Mouse (Mus musculus): Measurements from ENCODE around the gene Tsga10ip. TPM values are rescaled to one million over a fixed set of nuclear protein-coding genes. Genes with fewer than 3 reads are reported as not detected.
"Not testable (repeated sequence)": the region's sequence is repeated elsewhere in the genome, so short reads cannot be mapped to it uniquely, and the experiment has no call there.

The Tsga10ip gene
- polyA plus RNA-seq, 1 experiment from 2014 or later: not detected

- Histone ChIP-seq H3K4me3 (replicated peaks) (no peak overlapping the region), H3K9me3 (no peaks in the 10 kb centered on the region), H3K36me3 (replicated peaks) (peaks cover 70% of the 10 kb centered on the region), H3K27me3 (no peaks in the 10 kb centered on the region), H3K4me2 (no peak overlapping the region), H3K4me1 (no peaks in the 10 kb centered on the region), H3K9ac (no peak overlapping the region), H3K27ac (no peak overlapping the region)
- 85% methylated on average over 4 of the region's 4 CpGs for WGBS
- ATAC-seq (ENCODE audit: low FRiP score): no peak
These were observed 28.1 kb downstream of the Tsga10ip start for GRCm38 (mm10) chr19:5374177-5374576.

DNA sequence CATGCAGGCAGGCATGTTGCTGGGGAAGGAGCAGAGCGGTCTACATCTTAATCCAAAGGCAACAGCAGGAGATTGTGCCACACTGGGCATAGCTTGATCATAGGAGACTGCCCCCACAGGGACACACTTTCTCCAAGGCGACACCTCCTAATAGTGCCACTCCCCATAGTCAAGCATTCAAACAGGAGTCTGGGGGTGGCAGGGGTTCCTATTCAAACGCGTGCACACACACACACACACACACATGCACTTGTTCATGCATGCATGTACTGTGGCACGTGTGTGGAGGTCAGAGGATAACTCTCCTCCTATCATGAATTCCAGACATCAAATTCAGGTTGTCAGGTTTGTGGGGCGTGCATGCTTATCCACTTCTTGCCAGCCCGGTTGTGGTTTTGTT, 29.6 kb downstream of the Tsga10ip start:
- Histone ChIP-seq H3K27ac (no peak overlapping the region), H3K9ac (no peak overlapping the region), H3K9me3 (no peaks in the 10 kb centered on the region), H3K4me1 (peaks cover 9% of the 10 kb centered on the region), H3K27me3 (no peaks in the 10 kb centered on the region), H3K4me2 (no peak overlapping the region), H3K4me3 (replicated peaks) (no peak overlapping the region), H3K36me3 (replicated peaks) (peaks cover 67% of the 10 kb centered on the region)
- WGBS: 91% methylated on average over 7 of the region's 7 CpGs
- no peak for ATAC-seq (ENCODE audit: low FRiP score)

DNA sequence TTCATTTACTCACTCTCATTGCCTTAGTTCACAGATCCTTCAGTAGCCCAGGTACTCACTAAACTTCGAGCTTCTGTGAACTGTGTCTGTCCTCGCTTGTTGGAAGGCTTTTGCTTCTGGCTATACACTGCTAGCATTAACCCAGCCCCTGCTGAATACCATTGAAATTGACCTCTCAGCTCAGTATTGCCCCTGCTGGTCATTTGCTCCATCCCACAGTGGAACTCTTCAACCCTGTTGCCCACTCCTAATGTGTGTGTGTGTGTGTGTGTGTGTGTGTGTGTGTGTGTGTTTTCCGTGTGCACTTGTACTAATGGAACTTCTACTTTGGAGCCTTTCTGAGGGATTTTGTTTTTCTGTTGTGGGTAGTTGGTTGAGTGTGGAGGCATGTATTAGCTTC, 31.4 kb downstream of the Tsga10ip start:
- 91% methylated on average over 3 of the region's 3 CpGs for WGBS
- Histone ChIP-seq H3K4me3 (replicated peaks) (no peak overlapping the region), H3K4me1 (peaks cover 14% of the 10 kb centered on the region), H3K9me3 (no peaks in the 10 kb centered on the region), H3K27ac (no peak overlapping the region), H3K4me2 (no peak overlapping the region), H3K9ac (no peak overlapping the region), H3K36me3 (replicated peaks) (peaks cover 57% of the 10 kb centered on the region), H3K27me3 (no peaks in the 10 kb centered on the region)
- no peak for ATAC-seq (ENCODE audit: low FRiP score)

GRCm38 (mm10) chr19:5367455-5367854, 34.9 kb downstream of the Tsga10ip start:
- no peaks in the 10 kb centered on the region for H3K27me3 ChIP-seq
- peaks cover 24% of the 10 kb centered on the region for H3K4me1 ChIP-seq
- peak overlapping the region; percentile 83 for H3K9ac ChIP-seq
- no peaks in the 10 kb centered on the region for H3K9me3 ChIP-seq
- H3K4me2 ChIP-seq: peak overlapping the region; percentile 67
- WGBS: 13% methylated on average over 11 of the region's 11 CpGs
- H3K27ac ChIP-seq: no peak overlapping the region
- ATAC-seq (ENCODE audit: low FRiP score): no peak
- H3K4me3 ChIP-seq (replicated peaks): peak overlapping the region; percentile 82
- H3K36me3 ChIP-seq (replicated peaks): peaks cover 63% of the 10 kb centered on the region

GRCm38 (mm10) chr19:5367053-5367359, 35.3 kb downstream of the Tsga10ip start, which contains the start of gene Banf1:
Gene Banf1 (minus strand): TSS chr19:5367168.
- Histone ChIP-seq H3K27me3 (no peaks in the 10 kb centered on the region), H3K4me3 (replicated peaks) (peak within 1 kb of the TSS; percentile 82), H3K36me3 (replicated peaks) (peaks cover 59% of the 10 kb centered on the region), H3K4me2 (peak within 1 kb of the TSS; percentile 67), H3K4me1 (peaks cover 24% of the 10 kb centered on the region), H3K27ac (peak within 1 kb of the TSS; percentile 95), H3K9ac (peak within 1 kb of the TSS; percentile 83), H3K9me3 (no peaks in the 10 kb centered on the region)
- ATAC-seq (ENCODE audit: low FRiP score): no peak; the same call in 1 of the 2 replicates
- under 1% methylated on average over 33 of the region's 33 CpGs for WGBS

DNA sequence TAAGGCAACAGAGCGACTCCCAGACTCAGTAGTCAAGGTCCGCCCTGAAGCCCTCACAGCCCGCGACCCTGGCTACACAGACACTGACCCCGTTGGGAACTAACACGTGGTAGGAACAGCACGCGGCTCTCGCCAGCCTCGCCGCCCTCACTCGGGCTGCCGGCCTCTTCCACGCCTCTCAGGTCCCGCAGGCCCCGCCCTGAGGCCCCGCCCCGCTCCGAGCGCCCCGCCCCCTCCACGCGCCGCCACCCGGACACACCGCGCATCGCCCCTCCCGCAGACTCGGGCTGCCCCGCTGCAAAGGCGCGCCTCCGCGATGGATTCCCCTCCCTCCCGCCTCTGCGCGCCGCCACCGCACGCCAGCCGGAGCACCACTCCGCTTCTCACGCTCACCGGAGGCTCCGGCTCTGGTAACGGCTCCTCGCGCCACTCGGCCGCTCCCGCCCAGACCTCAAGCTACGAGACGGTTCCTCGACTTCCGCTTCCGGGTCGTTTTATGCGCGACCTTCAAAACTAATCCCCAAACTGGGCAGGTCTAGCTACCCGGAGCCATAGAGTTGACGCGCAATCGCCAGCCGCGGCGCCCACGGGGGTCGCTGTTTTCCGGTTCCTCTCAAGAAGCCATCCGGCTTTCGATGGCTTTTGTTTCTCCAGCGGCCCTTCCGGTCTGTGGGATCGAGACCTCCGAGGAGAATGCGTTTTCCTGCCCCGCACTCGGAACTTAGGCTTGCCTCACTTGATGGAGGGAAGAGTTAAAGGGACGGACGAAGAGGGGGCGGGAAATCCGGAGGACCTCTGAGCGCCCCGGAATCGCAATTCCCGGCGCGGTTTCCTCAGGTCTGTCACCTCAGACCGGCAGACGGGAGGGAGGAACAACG, 35.9 kb downstream of the Tsga10ip start, which contains the start of gene Eif1ad:
Gene Eif1ad, plus strand, starts transcription at position 567 of the 878 bp plus-strand sequence.
- H3K27ac ChIP-seq: peak within 1 kb of the TSS; percentile 95
- peak within 1 kb of the TSS; percentile 83 for H3K9ac ChIP-seq
- peaks cover 24% of the 10 kb centered on the region for H3K4me1 ChIP-seq
- ATAC-seq (ENCODE audit: low FRiP score): peak; percentile 95
- H3K27me3 ChIP-seq: no peaks in the 10 kb centered on the region
- peaks cover 53% of the 10 kb centered on the region for H3K36me3 ChIP-seq (replicated peaks)
- WGBS: under 1% methylated on average over 92 of the region's 92 CpGs
- peak within 1 kb of the TSS; percentile 82 for H3K4me3 ChIP-seq (replicated peaks)
- H3K9me3 ChIP-seq: no peaks in the 10 kb centered on the region
- H3K4me2 ChIP-seq: peak within 1 kb of the TSS; percentile 67

DNA sequence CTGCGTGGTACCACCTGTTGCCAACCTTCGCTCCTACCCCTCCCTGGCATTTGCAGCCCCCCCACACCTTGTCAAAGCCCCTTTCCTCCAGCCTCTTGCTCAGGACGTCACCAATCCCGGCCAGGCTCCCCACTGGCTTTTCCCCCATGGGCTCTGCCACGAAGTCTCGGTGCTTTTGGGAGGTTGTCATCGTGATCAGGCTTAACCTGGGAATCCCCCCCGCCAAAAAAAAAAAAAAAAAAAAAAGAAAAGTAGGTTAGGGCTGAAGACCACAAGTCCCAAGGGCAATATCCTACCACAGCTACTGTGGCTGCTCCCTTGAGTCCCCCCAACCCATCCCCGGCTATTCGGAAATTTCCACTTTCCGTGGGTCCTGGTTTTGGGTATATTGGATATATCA, 36.6 kb downstream of the Tsga10ip start:
- H3K27ac ChIP-seq: peak overlapping the region; percentile 95; the same call in 1 of the 2 replicates
- peaks cover 24% of the 10 kb centered on the region for H3K4me1 ChIP-seq
- ATAC-seq (ENCODE audit: low FRiP score): no peak
- no peaks in the 10 kb centered on the region for H3K9me3 ChIP-seq
- H3K4me3 ChIP-seq (replicated peaks): peak overlapping the region; percentile 82
- peak overlapping the region; percentile 83 for H3K9ac ChIP-seq
- WGBS: 26% methylated on average over 9 of the region's 11 CpGs
- H3K27me3 ChIP-seq: no peaks in the 10 kb centered on the region
- peaks cover 48% of the 10 kb centered on the region for H3K36me3 ChIP-seq (replicated peaks)
- H3K4me2 ChIP-seq: peak overlapping the region; percentile 67

GRCm38 (mm10) chr19:5364124-5364523, 38.2 kb downstream of the Tsga10ip start:
- Histone ChIP-seq H3K9me3 (no peaks in the 10 kb centered on the region), H3K4me3 (replicated peaks) (no peak overlapping the region), H3K27me3 (no peaks in the 10 kb centered on the region), H3K9ac (no peak overlapping the region), H3K27ac (no peak overlapping the region), H3K4me1 (peaks cover 24% of the 10 kb centered on the region), H3K4me2 (no peak overlapping the region), H3K36me3 (replicated peaks) (peaks cover 32% of the 10 kb centered on the region)
- no peak for ATAC-seq (ENCODE audit: low FRiP score)
- WGBS: 90% methylated on average over 2 of the region's 2 CpGs

GRCm38 (mm10) chr19:5362186-5362585, 40.1 kb downstream of the Tsga10ip start:
- Histone ChIP-seq H3K27me3 (no peaks in the 10 kb centered on the region), H3K4me1 (peaks cover 11% of the 10 kb centered on the region), H3K4me3 (replicated peaks) (no peak overlapping the region), H3K36me3 (replicated peaks) (peaks cover 21% of the 10 kb centered on the region), H3K4me2 (no peak overlapping the region), H3K9me3 (no peaks in the 10 kb centered on the region), H3K9ac (no peak overlapping the region), H3K27ac (no peak overlapping the region)
- no peak for ATAC-seq (ENCODE audit: low FRiP score)
- WGBS: 79% methylated on average over 2 of the region's 2 CpGs

GRCm38 (mm10) chr19:5356080-5356479, 46.2 kb downstream of the Tsga10ip start:
- Histone ChIP-seq H3K4me1 (no peaks in the 10 kb centered on the region), H3K27me3 (no peaks in the 10 kb centered on the region), H3K27ac (no peak overlapping the region), H3K36me3 (replicated peaks) (no peaks in the 10 kb centered on the region), H3K9ac (no peak overlapping the region), H3K4me2 (no peak overlapping the region), H3K4me3 (replicated peaks) (no peak overlapping the region), H3K9me3 (no peaks in the 10 kb centered on the region)
- no CpG with 5 or more reads among the region's 1 CpGs for WGBS
- ATAC-seq (ENCODE audit: low FRiP score): no peak

GRCm38 (mm10) chr19:5353609-5354008, 48.7 kb downstream of the Tsga10ip start:
- H3K4me3 ChIP-seq (replicated peaks): no peak overlapping the region
- H3K9me3 ChIP-seq: no peaks in the 10 kb centered on the region
- ATAC-seq (ENCODE audit: low FRiP score): no peak
- H3K27me3 ChIP-seq: peaks cover 17% of the 10 kb centered on the region
- 82% methylated on average over 2 of the region's 2 CpGs for WGBS
- H3K4me2 ChIP-seq: no peak overlapping the region
- H3K27ac ChIP-seq: no peak overlapping the region
- H3K4me1 ChIP-seq: peaks cover 5% of the 10 kb centered on the region
- H3K36me3 ChIP-seq (replicated peaks): no peaks in the 10 kb centered on the region
- no peak overlapping the region for H3K9ac ChIP-seq

GRCm38 (mm10) chr19:5349502-5349873, 52.8 kb downstream of the Tsga10ip start, which contains the start of gene Cst6:
Gene Cst6 (minus strand): TSS chr19:5349574.
- peak within 1 kb of the TSS; percentile 60 for H3K9ac ChIP-seq
- 66% methylated on average over 6 of the region's 6 CpGs for WGBS
- not testable (repeated sequence) for H3K36me3 ChIP-seq (replicated peaks); H3K4me1 ChIP-seq; ATAC-seq (ENCODE audit: low FRiP score); H3K9me3 ChIP-seq; H3K27ac ChIP-seq
- H3K4me2 ChIP-seq: peak within 1 kb of the TSS; percentile 62
- peak within 1 kb of the TSS; percentile 38 for H3K4me3 ChIP-seq (replicated peaks)
- peaks cover 17% of the 10 kb centered on the region for H3K27me3 ChIP-seq
